Mouse (Mus musculus): ENCODE results near the gene Terf2.
"Not testable (repeated sequence)": the region's sequence is repeated elsewhere in the genome, so short reads cannot be mapped to it uniquely, and the experiment has no call there.

Terf2 gene

DNA sequence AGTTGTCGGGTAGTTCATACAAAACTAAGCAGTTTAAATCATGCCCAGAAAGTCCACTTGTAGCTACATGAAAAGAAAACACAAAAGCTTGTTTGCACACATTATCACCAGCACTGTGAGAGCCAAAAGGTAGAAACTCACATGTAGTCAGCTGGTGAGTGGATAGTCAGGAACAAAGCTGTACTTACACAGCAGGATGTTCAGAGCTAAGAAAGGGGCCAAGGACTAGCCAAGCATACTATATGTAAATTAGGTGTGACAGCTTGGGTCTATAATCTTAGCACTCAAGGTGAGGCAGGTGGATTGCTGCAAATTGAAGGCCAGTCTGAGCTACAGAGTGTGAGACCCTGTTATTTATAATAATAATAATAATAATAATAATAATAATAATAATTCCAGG lies 33.7 kb downstream of the Terf2 start:
- no peak for DNase-seq (ENCODE audit: low read depth, low spot score)

DNA sequence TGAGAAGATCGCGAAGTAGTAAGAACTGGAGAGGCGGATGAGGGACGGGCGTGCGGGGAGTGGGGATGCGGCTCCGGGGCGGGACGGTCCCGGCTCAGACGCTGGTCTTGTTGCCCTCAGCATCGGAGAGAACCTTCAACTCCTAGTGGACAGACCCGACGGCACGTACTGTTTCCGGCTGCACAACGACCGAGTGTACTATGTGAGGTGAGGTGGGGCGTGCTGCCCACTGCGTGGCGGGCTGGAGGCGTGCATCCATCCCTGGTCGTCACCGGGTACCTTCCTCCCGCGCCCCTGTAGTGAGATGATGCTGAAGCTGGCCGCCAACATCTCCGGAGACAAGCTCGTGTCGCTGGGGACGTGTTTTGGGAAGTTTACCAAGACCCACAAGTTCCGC lies 39.4 kb downstream of the Terf2 start:
- no peak for DNase-seq (ENCODE audit: low read depth, low spot score)

DNA sequence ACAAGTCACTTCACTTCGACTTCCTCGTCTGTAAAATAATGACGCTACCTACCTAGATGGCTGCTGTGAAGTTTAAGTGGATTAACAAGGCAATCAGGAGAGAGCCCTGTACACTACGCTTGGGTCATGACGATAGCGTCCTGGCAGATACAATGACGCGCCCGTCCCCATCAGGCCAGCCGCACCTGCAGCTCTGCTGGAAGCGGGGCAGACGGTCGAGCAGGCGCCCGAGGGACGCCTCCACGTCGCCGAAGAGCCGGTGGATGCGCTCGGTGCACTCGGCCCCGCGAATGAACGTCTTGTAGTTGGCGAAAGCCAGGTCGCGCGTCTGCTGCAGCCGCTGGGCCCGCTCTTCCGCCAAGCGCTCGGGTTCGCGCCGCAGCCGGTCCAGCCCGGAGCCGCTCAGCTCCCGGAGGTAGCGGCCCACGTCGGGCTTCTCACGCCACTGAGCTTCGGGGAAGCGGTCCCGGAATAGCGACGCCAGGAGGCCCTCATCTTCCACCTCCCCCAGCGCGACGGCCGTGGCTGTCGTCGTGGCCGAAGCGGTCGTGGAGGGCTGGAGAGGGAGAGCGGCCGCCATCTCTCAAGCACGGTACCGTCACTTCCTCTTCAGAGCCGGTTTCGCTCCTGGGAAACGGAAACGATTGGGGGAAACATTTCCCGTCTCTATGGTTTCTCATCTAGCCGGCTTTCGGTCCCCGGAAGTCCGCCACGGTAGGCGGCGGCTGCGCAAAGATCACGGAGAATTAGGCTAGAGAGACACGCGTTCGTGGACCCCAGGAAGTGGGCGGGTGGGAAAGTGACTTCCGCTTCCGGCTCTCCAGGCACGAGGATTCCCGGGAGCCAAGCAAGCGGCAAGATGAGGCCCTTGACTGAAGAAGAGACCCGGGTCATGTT lies 40.0 kb downstream of the Terf2 start, which contains the start of the genes Cog8 and Nip7:
TSS of gene Cog8 (minus strand) at position 614 of the 897 bp plus-strand sequence.
TSS of gene Nip7 (plus strand) at position 802 of the 897 bp plus-strand sequence.
- peak; percentile 97 for DNase-seq (ENCODE audit: low read depth, low spot score)

DNA sequence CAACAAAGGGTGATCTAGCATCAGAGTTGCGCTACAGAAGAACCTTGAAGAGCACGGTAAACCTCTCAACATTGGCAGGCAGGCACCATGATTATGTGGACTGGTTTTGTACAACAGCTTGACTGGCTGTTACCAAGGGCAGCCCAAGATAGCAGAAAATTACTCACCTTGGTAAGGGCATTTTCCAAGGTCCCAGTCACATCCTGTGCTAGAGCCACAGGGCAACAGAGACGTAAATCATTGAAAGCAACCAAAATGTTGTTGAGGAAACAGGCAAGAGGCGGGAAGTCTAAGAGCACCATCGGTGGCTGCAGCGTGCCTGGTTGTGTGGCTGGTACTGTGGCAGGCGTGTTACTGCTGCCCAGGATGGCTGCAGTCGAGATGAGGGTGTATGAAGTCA lies 44.3 kb downstream of the Terf2 start:
- no peak for DNase-seq (ENCODE audit: low read depth, low spot score)

DNA sequence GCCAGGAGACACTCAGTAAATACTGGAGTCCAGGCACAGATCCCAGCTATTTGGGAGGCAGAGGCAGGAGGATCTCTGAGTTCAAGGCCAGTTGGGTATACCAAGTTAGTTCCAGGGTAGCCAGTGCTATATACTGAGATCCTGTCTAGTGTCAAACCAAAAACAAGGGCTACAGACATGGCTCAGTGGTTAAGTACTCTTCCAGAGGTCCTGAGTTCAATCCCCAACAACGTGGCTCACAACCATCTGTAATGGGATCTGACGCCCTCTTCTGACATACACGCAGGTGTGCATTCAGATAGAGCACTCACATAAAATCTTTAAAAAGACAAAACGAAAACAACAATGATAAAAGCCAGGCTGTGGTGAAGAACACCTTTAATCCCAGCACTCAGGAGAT lies 46.9 kb downstream of the Terf2 start:
- peak; percentile 8 for DNase-seq (ENCODE audit: low read depth, low spot score)

DNA sequence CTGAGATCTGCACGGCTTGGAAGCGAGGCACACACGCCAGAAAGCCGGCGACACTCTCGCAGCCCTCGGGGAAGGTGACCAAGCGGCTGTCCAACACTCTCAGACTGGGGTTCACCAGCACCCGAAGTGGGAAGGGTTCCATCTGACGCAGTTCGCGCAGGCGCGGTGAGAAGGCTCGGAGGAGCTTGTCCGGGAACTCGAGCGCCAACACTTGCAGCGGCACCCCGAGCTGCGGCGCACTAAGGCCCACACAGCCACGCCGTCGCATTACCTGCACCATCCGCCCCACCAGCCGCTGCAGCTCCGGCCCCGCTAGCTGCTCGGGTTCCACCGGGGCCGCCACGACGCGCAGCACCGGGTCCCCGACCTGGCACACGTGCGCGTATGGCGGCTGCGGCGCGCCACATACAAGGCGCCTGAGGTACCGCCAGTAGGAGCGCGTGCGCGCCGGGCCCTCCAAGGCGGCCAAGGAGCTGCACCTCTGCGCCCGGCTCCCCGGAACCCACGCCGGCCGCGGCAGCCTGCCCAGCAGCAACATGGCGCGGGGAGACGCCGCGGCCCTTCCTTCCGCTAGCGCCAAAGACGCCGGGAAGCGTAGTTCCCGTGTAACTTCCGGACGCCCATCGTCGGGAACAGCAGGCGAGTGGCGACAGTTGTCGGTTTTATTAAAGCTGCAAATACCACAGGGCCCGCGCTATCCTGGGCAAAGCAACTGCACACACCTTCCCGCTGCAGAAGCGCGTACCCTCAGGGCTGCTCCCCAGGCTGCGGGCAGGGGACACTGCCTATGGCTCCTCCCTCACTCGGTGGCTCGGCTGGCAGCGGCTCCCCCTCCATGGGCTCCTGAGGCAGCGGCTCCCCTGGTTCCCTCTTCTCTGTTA lies 48.0 kb downstream of the Terf2 start, which contains the start of gene Pdf:
TSS of gene Pdf (minus strand) at position 554 of the 881 bp plus-strand sequence.
- DNase-seq (ENCODE audit: low read depth, low spot score): peak; percentile 86

DNA sequence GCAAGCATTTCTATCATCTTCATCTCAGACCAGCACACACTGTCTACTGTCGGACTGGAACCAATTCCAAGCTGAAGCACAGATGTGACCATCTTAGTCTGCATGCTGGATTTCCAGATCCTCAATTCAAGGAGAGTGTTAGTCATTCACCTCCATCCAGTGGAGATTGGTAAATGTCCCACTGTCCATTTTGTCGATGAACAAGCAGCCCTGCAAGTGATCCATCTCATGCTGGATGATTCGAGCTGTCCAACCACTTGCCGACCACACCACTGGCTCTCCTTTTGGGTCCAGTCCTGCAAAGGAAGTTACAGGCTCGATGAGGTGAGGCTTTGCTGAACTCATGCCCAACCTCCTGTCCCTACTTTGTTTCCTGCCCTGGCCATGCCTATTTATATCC lies 49.4 kb downstream of the Terf2 start:
- DNase-seq (ENCODE audit: low read depth, low spot score): no peak

- DNase-seq (ENCODE audit: low read depth, low spot score): no peak
Measured at GRCm38 (mm10) chr8:107045478-107045877, 50.9 kb downstream of the Terf2 start.

- no peak for DNase-seq (ENCODE audit: low read depth, low spot score)
Measured at GRCm38 (mm10) chr8:107040632-107041031, 55.7 kb downstream of the Terf2 start.

GRCm38 (mm10) chr8:107036626-107037025 lies 59.7 kb downstream of the Terf2 start:
- DNase-seq (ENCODE audit: low read depth, low spot score): no peak

DNA sequence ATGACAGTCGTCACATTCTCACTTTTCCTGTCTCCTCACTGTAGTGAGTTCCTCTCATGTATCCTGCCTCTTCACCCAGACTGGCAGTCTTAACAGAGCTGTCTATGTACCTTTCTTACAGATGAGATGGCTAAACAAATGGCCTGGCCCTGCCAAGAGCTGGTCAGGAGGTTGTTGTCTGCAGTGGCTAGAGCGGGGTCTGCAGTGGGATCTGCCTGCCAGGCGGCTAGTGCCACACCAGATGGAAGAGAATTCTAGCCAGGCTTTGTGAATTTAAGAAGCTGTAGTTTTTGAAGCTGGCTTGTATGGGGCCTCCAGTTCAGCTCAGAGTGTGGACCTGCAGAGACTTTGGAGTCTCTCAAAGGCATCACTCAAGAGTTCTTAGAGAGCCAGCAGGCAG lies 60.7 kb downstream of the Terf2 start:
- DNase-seq (ENCODE audit: low read depth, low spot score): no peak

GRCm38 (mm10) chr8:107033609-107034008 lies 62.7 kb downstream of the Terf2 start:
- not testable (repeated sequence) for DNase-seq (ENCODE audit: low read depth, low spot score)

- no peak for DNase-seq (ENCODE audit: low read depth, low spot score)
Measured at GRCm38 (mm10) chr8:107031577-107032090, 64.7 kb downstream of the Terf2 start.

GRCm38 (mm10) chr8:107030650-107031576 lies 65.4 kb downstream of the Terf2 start, which contains the start of gene Vps4a:
TSS of gene Vps4a (plus strand) at chr8:107031222.
- DNase-seq (ENCODE audit: low read depth, low spot score): peak; percentile 95

GRCm38 (mm10) chr8:107030058-107030457 lies 66.3 kb downstream of the Terf2 start:
- peak; percentile 17 for DNase-seq (ENCODE audit: low read depth, low spot score)

DNA sequence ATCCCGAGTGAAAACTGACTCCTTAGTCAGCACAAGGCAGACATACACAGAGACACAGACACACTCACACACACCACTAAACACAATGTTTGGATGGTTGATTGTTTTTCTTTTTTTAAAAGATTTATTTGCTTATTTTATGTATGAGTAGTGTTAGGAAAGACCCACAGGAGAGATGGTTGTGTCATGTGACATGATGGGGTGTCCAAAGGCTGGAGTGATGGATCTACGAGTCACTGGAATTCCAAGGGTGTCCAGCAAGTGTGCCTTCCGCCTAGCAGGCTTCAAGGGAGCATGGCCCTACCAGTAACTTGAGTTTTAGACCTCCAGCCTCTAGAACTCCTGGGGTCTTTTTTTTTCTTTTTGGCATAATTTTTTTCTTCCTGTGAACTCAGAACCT lies 67.0 kb downstream of the Terf2 start:
- no peak for DNase-seq (ENCODE audit: low read depth, low spot score)

DNA sequence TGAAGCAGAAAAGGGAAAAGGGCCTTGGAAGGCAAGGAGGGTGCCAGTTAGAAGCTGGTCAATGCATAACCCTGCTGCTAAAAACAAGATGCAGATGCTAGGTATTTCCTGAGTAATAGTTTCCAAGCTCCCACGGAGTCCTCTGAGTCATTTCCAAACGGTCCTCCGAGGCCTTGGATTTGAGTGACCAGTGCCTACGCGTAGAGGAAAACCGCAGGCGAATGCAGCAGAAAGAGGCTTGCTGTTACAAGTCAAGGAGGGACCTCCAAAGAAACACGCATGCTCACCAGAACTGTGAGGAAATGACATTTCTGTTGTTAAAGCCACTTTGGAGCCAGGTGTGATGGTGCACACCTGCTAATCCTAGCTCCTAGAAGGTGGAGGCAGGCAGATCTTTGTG lies 72.9 kb downstream of the Terf2 start:
- DNase-seq (ENCODE audit: low read depth, low spot score): no peak

Data from CD4-positive, CD25-positive, alpha-beta regulatory T cell, adult 2 months (primary cell).